Mouse (Mus musculus) midbrain, embryonic 16.5 days (tissue): Measurements from ENCODE around the gene Cep70. TPM values are rescaled to one million over a fixed set of nuclear protein-coding genes. Genes with fewer than 3 reads are reported as not detected.
A peak's percentile ranks its signal among the peaks of the same experiment; 100 is the strongest.

Experiments used
- ATAC-seq: fragments of 200-750 bp; cut with Nextera tagmentation; 2 replicates; pipeline ENCODE4 v1.8.0; 2017; ENCODE audit warnings: moderate TSS enrichment
- H3K27ac ChIP-seq: fragments of 300-500 bp; sonication (generic); 2 replicates; pipeline ENCODE4 v1.5.1; 2014; ENCODE audit warnings: mild to moderate bottlenecking, low read length, mixed read lengths
- H3K27me3 ChIP-seq: fragments of 300-500 bp; sonication (generic); 2 replicates; pipeline ENCODE4 v1.6.1; 2014; ENCODE audit warnings: low read depth, low read length, mixed read lengths; ENCODE audit not compliant: control insufficient read depth, insufficient read depth
- H3K36me3 ChIP-seq: fragments of 300-500 bp; sonication (generic); 2 replicates; pipeline ENCODE4 v1.6.1; 2014; ENCODE audit warnings: mild to moderate bottlenecking, low read length, moderate library complexity, mixed read lengths; ENCODE audit not compliant: control insufficient read depth, insufficient read depth
- H3K4me1 ChIP-seq: fragments of 300-500 bp; sonication (generic); 2 replicates; pipeline ENCODE4 v1.6.1; 2014; ENCODE audit warnings: mild to moderate bottlenecking, low read length, mixed read lengths; ENCODE audit not compliant: control insufficient read depth, insufficient read depth
- H3K4me2 ChIP-seq: fragments of 300-500 bp; sonication (generic); 2 replicates; pipeline ENCODE4 v1.6.1; 2014; ENCODE audit warnings: mild to moderate bottlenecking, low read length, mixed read lengths
- H3K4me3 ChIP-seq: fragments of 300-500 bp; sonication (generic); 2 replicates; pipeline ENCODE4 v1.5.1; 2014; ENCODE audit warnings: low read depth, mild to moderate bottlenecking, low read length, moderate library complexity, mixed read lengths
- H3K9ac ChIP-seq: fragments of 300-500 bp; sonication (generic); 2 replicates; pipeline ENCODE4 v1.6.1; 2014; ENCODE audit warnings: low read depth, low read length, mixed read lengths
- H3K9me3 ChIP-seq: fragments of 300-500 bp; sonication (generic); replicated peaks from 2 replicates; pipeline ENCODE4 v1.6.1; 2014; ENCODE audit warnings: mild to moderate bottlenecking, low read length, mixed read lengths; ENCODE audit not compliant: control insufficient read depth, poor library complexity, severe bottlenecking
- WGBS: fragments of 180-500 bp; shearing (Covaris S2); extraction: QIAGEN DNeasy Blood & Tissue Kit; methylation state at CpG from one replicate; pipeline ENCODE4 v1.1.7; 2014; 5-methylcytosine and 5-hydroxymethylcytosine counted together
- polyA plus RNA-seq: library from polyadenylated mRNA; unstranded; fragments of >200 nt; fragmentation: Nextera tagmentation; extraction: Ambion mirVana; gene quantifications from 2 replicates; pipeline ENCODE4 v1.2.1, GENCODE M21; 2015

Cep70 gene
- polyA plus RNA-seq, 1 experiment from 2014 or later = 56.0 TPM

- Histone ChIP-seq H3K27me3 (no peaks in the 10 kb centered on the region), H3K4me1 (no peaks in the 10 kb centered on the region), H3K9me3 (no peaks in the 10 kb centered on the region), H3K4me3 (no peak overlapping the region), H3K36me3 (no peaks in the 10 kb centered on the region), H3K4me2 (no peak overlapping the region), H3K27ac (no peak overlapping the region), H3K9ac (no peak overlapping the region)
- WGBS = 90% methylated on average over 4 of the region's 4 CpGs
- no peak for ATAC-seq
These were observed 93.4 kb downstream of the Cep70 start for GRCm38 (mm10) chr9:99336538-99336937.

- 100% methylated on average over 1 of the region's 1 CpGs for WGBS
- H3K4me1 ChIP-seq = no peaks in the 10 kb centered on the region
- no peak overlapping the region for H3K9ac ChIP-seq
- no peak overlapping the region for H3K4me3 ChIP-seq
- H3K4me2 ChIP-seq = no peak overlapping the region
- H3K9me3 ChIP-seq = no peaks in the 10 kb centered on the region
- ATAC-seq = no peak
- H3K36me3 ChIP-seq = no peaks in the 10 kb centered on the region
- H3K27ac ChIP-seq = no peak overlapping the region
- no peaks in the 10 kb centered on the region for H3K27me3 ChIP-seq
These were observed 95.1 kb downstream of the Cep70 start for GRCm38 (mm10) chr9:99338293-99338692.

- Histone ChIP-seq H3K36me3 (no peaks in the 10 kb centered on the region), H3K9me3 (no peaks in the 10 kb centered on the region), H3K27ac (no peak overlapping the region), H3K4me1 (no peaks in the 10 kb centered on the region), H3K27me3 (no peaks in the 10 kb centered on the region), H3K4me2 (no peak overlapping the region), H3K9ac (no peak overlapping the region), H3K4me3 (no peak overlapping the region)
- no peak for ATAC-seq
- WGBS = 94% methylated on average over 1 of the region's 1 CpGs
These were observed 96.0 kb downstream of the Cep70 start for GRCm38 (mm10) chr9:99339182-99339581.

GRCm38 (mm10) chr9:99340126-99340525 is 97.0 kb downstream of the Cep70 start:
- Histone ChIP-seq H3K27ac (no peak overlapping the region), H3K4me1 (peaks cover 4% of the 10 kb centered on the region; the same call in 1 of the 2 replicates), H3K4me2 (no peak overlapping the region), H3K9me3 (no peaks in the 10 kb centered on the region), H3K9ac (no peak overlapping the region), H3K4me3 (no peak overlapping the region), H3K36me3 (no peaks in the 10 kb centered on the region), H3K27me3 (no peaks in the 10 kb centered on the region)
- ATAC-seq = no peak
- WGBS = 70% methylated on average over 12 of the region's 12 CpGs

- Histone ChIP-seq H3K36me3 (no peaks in the 10 kb centered on the region), H3K4me2 (no peak overlapping the region), H3K4me3 (no peak overlapping the region), H3K9ac (no peak overlapping the region), H3K27me3 (no peaks in the 10 kb centered on the region), H3K27ac (no peak overlapping the region), H3K4me1 (peaks cover 10% of the 10 kb centered on the region; the same call in 1 of the 2 replicates), H3K9me3 (no peaks in the 10 kb centered on the region)
- no peak for ATAC-seq
- WGBS = 86% methylated on average over 3 of the region's 3 CpGs
These were observed 98.4 kb downstream of the Cep70 start for GRCm38 (mm10) chr9:99341600-99341999.

GRCm38 (mm10) chr9:99345351-99345792 is 102.2 kb downstream of the Cep70 start:
- ATAC-seq = peak; percentile 93
- Histone ChIP-seq H3K4me3 (no peak overlapping the region), H3K4me1 (peaks cover 10% of the 10 kb centered on the region; the same call in 1 of the 2 replicates), H3K27me3 (no peaks in the 10 kb centered on the region), H3K27ac (peak overlapping the region; percentile 57), H3K9me3 (no peaks in the 10 kb centered on the region), H3K4me2 (no peak overlapping the region), H3K36me3 (no peaks in the 10 kb centered on the region), H3K9ac (no peak overlapping the region)
- WGBS = 19% methylated on average over 4 of the region's 4 CpGs

Other genes starting within 250 kb of the Cep70 start
- 0.19 TPM in 1 of 2 replicates, not detected in the other for gene Gm1123, start 207.7 kb upstream of the Cep70 start, polyA plus RNA-seq
- gene Pik3cb, start 102.7 kb upstream of the Cep70 start, polyA plus RNA-seq = 2.3 and 3.4 TPM in 2 replicates
- gene Faiml, start 6.1 kb upstream of the Cep70 start, polyA plus RNA-seq = not detected in 2 replicates
- 0.78 and 0.99 TPM in 2 replicates for gene Esyt3, start 115.2 kb downstream of the Cep70 start, polyA plus RNA-seq
- gene Mras, start 194.0 kb downstream of the Cep70 start, polyA plus RNA-seq = 51.2 and 53.5 TPM in 2 replicates
- gene Nme9, start 208.1 kb downstream of the Cep70 start, polyA plus RNA-seq = 1.3 and 1.4 TPM in 2 replicates